Mouse (Mus musculus) urinary bladder, postnatal 25 days (tissue): ENCODE results near the gene Plekhg6.

Experiments
- DNase-seq: peaks from one replicate; pipeline ENCODE4 v3.0.0; 2022; ENCODE audit warnings: low spot score

Plekhg6 gene

GRCm38 (mm10) chr6:125385066-125385974, 4.7 kb upstream of the Plekhg6 start:
- DNase-seq = no peak

- DNase-seq = no peak
Measured at GRCm38 (mm10) chr6:125382024-125382423, 1.4 kb upstream of the Plekhg6 start.

GRCm38 (mm10) chr6:125379781-125380180, 812 bp downstream of the Plekhg6 start:
- no peak for DNase-seq

GRCm38 (mm10) chr6:125378621-125379020, 2.0 kb downstream of the Plekhg6 start:
- DNase-seq = no peak

- peak; percentile 77 for DNase-seq
Measured at GRCm38 (mm10) chr6:125377582-125378451, 2.8 kb downstream of the Plekhg6 start.

GRCm38 (mm10) chr6:125377042-125377441, 3.6 kb downstream of the Plekhg6 start:
- DNase-seq = no peak

- no peak for DNase-seq
Measured at GRCm38 (mm10) chr6:125367758-125368371, 12.7 kb downstream of the Plekhg6 start.

GRCm38 (mm10) chr6:125366133-125366532, 14.5 kb downstream of the Plekhg6 start:
- no peak for DNase-seq

- no peak for DNase-seq
Measured at GRCm38 (mm10) chr6:125365522-125365921, 15.1 kb downstream of the Plekhg6 start.

GRCm38 (mm10) chr6:125364448-125364847, 16.1 kb downstream of the Plekhg6 start:
- DNase-seq = no peak

GRCm38 (mm10) chr6:125363451-125364242, 16.9 kb downstream of the Plekhg6 start:
- no peak for DNase-seq

- DNase-seq = no peak
Measured at GRCm38 (mm10) chr6:125363021-125363420, 17.6 kb downstream of the Plekhg6 start.

- DNase-seq = no peak
Measured at GRCm38 (mm10) chr6:125361467-125362291, 18.9 kb downstream of the Plekhg6 start.

GRCm38 (mm10) chr6:125360846-125361245, 19.7 kb downstream of the Plekhg6 start:
- DNase-seq = no peak

- no peak for DNase-seq
Measured at GRCm38 (mm10) chr6:125359999-125360398, 20.6 kb downstream of the Plekhg6 start.

- DNase-seq = no peak
Measured at GRCm38 (mm10) chr6:125357334-125357733, 23.3 kb downstream of the Plekhg6 start.

- no peak for DNase-seq
Measured at GRCm38 (mm10) chr6:125356264-125356663, 24.3 kb downstream of the Plekhg6 start.

- no peak for DNase-seq
Measured at GRCm38 (mm10) chr6:125355197-125355741, 25.3 kb downstream of the Plekhg6 start.

GRCm38 (mm10) chr6:125354352-125355151, 26.0 kb downstream of the Plekhg6 start:
- peak; percentile 56 for DNase-seq
